Mouse (Mus musculus): ENCODE data around the gene H2-T22.
"Not testable (repeated sequence)": the region's sequence is repeated elsewhere in the genome, so short reads cannot be mapped to it uniquely, and the experiment has no call there.

DNA sequence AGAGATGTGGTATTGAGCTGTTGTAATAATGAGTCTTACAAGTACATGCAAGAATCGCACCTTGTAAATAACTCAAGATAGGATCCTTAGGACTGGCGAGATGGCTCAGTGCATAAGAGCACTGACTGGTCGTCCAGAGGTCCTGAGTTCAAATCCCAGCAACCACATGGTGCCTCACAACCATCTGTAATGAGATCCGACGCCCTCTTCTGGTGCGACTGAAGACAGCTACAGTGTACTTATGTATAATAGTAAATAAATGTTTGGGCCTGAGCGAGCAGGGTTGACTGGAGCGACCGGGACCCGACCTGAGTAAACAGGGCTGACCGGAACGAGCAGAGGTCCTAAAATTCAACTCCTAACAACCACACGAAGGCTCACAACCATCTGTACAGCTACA, 6.4 kb downstream of the H2-T22 start:
- TF ChIP-seq CTCF, POLR2A (IDR thresholded peaks at IDR 0.05; ENCODE audit: insufficient read depth, low read depth, low read length): not testable (repeated sequence)

Measured in olfactory bulb, adult 2 months (tissue).